19 mouse cellular contexts compared by ENCODE assay signal in genomic region chr13:118472578-118472977, GRCm38 (mm10).
"Had no signal": no experiment of that assay in that cellular context is flagged by ENCODE, and none has a peak within 500 bp of the region (broad histone marks: within the 10 kb centered on the region; RNA-seq: fewer than 3 reads in every experiment).

No protein-coding gene starts in this region.

- H3K4me1 ChIP-seq: kidney, embryonic 15.5 days; liver, embryonic 12.5 days; liver, embryonic 15.5 days; midbrain, embryonic 12.5 days; midbrain, embryonic 15.5 days; neural tube, embryonic 12.5 days; neural tube, embryonic 15.5 days had no signal

- H3K4me3 ChIP-seq: kidney, embryonic 15.5 days; liver, embryonic 12.5 days; liver, embryonic 15.5 days; midbrain, embryonic 12.5 days; midbrain, embryonic 15.5 days; neural tube, embryonic 12.5 days; neural tube, embryonic 15.5 days had no signal

- ATAC-seq: liver, embryonic 12.5 days; midbrain, embryonic 15.5 days had no signal

- H3K9ac ChIP-seq: kidney, embryonic 15.5 days; liver, embryonic 12.5 days; liver, embryonic 15.5 days; midbrain, embryonic 12.5 days; midbrain, embryonic 15.5 days; neural tube, embryonic 12.5 days; neural tube, embryonic 15.5 days had no signal

- H3K27me3 ChIP-seq: kidney, embryonic 15.5 days; liver, embryonic 12.5 days; liver, embryonic 15.5 days; midbrain, embryonic 12.5 days; midbrain, embryonic 15.5 days; neural tube, embryonic 12.5 days; neural tube, embryonic 15.5 days had no signal

- H3K27ac ChIP-seq: kidney, embryonic 15.5 days; liver, embryonic 12.5 days; liver, embryonic 15.5 days; macrophage; midbrain, embryonic 12.5 days; midbrain, embryonic 15.5 days; neural tube, embryonic 12.5 days; neural tube, embryonic 15.5 days; stomach, postnatal 0 days had no signal

- H3K9me3 ChIP-seq: kidney, embryonic 15.5 days; liver, embryonic 12.5 days; liver, embryonic 15.5 days; midbrain, embryonic 12.5 days; midbrain, embryonic 15.5 days; neural tube, embryonic 12.5 days; neural tube, embryonic 15.5 days had no signal

- DNase-seq: kidney, adult 2 months; kidney, postnatal 10 days; kidney, postnatal 36 days; left cerebral cortex, postnatal 4 days; lung, adult 18-20 months; lung, postnatal 14 days; right cerebral cortex, adult 18-20 months; right cerebral cortex, postnatal 14 days; right cerebral cortex, postnatal 4 days; thymus, postnatal 25 days had no signal

- H3K4me2 ChIP-seq: kidney, embryonic 15.5 days; liver, embryonic 12.5 days; liver, embryonic 15.5 days; midbrain, embryonic 12.5 days; midbrain, embryonic 15.5 days; neural tube, embryonic 12.5 days; neural tube, embryonic 15.5 days had no signal

- H3K36me3 ChIP-seq: kidney, embryonic 15.5 days; liver, embryonic 12.5 days; liver, embryonic 15.5 days; midbrain, embryonic 12.5 days; midbrain, embryonic 15.5 days; neural tube, embryonic 12.5 days; neural tube, embryonic 15.5 days had no signal
